Mouse (Mus musculus) kidney, adult 11 months (tissue): ENCODE measurements around the gene Qpctl.

Experiments
- DNase-seq: peaks from one replicate; pipeline ENCODE4 v3.0.0; 2022

The Qpctl gene

GRCm38 (mm10) chr7:19148875-19149541 is at the start of gene Qpctl:
Gene Qpctl, minus strand, starts transcription at chr7:19149291.
- peak; percentile 100 for DNase-seq

GRCm38 (mm10) chr7:19197985-19198384 is 48.9 kb upstream of the Qpctl start:
- DNase-seq = no peak

- DNase-seq = no peak
These were observed 47.6 kb upstream of the Qpctl start for GRCm38 (mm10) chr7:19196676-19197075.

- no peak for DNase-seq
These were observed 45.6 kb upstream of the Qpctl start for GRCm38 (mm10) chr7:19194676-19195075.

- DNase-seq = peak; percentile 41
These were observed 35.7 kb upstream of the Qpctl start for GRCm38 (mm10) chr7:19184758-19185157.

GRCm38 (mm10) chr7:19184250-19184649 is 35.2 kb upstream of the Qpctl start:
- no peak for DNase-seq

GRCm38 (mm10) chr7:19180862-19181429 is 31.9 kb upstream of the Qpctl start:
- DNase-seq = peak; percentile 37

- DNase-seq = no peak
These were observed 30.8 kb upstream of the Qpctl start for GRCm38 (mm10) chr7:19179936-19180335.

- DNase-seq = peak; percentile 53
These were observed 30.1 kb upstream of the Qpctl start for GRCm38 (mm10) chr7:19179173-19179572.

- peak; percentile 42 for DNase-seq
These were observed 29.5 kb upstream of the Qpctl start for GRCm38 (mm10) chr7:19178443-19179092.

GRCm38 (mm10) chr7:19178035-19178434 is 28.9 kb upstream of the Qpctl start:
- DNase-seq = no peak

GRCm38 (mm10) chr7:19177216-19177615 is 28.1 kb upstream of the Qpctl start:
- no peak for DNase-seq

GRCm38 (mm10) chr7:19176516-19176947 is 27.4 kb upstream of the Qpctl start:
- DNase-seq = no peak

- peak; percentile 31 for DNase-seq
These were observed 26.8 kb upstream of the Qpctl start, which contains the start of gene Eml2 for GRCm38 (mm10) chr7:19175708-19176515. Gene Eml2, plus strand, starts transcription at chr7:19176421.

GRCm38 (mm10) chr7:19172874-19173273 is 23.8 kb upstream of the Qpctl start:
- DNase-seq = peak; percentile 49

- no peak for DNase-seq
These were observed 22.7 kb upstream of the Qpctl start for GRCm38 (mm10) chr7:19171831-19172230.

- no peak for DNase-seq
These were observed 21.1 kb upstream of the Qpctl start for GRCm38 (mm10) chr7:19170142-19170541.

- DNase-seq = no peak
These were observed 20.4 kb upstream of the Qpctl start for GRCm38 (mm10) chr7:19169506-19169905.

- no peak for DNase-seq
These were observed 17.9 kb upstream of the Qpctl start for GRCm38 (mm10) chr7:19166990-19167389.

- DNase-seq = no peak
These were observed 16.7 kb upstream of the Qpctl start, which contains the start of gene Gipr for GRCm38 (mm10) chr7:19165656-19166423. Gene Gipr, minus strand, starts transcription at chr7:19166127.

- DNase-seq = no peak
These were observed 15.9 kb upstream of the Qpctl start for GRCm38 (mm10) chr7:19164978-19165377.

GRCm38 (mm10) chr7:19164189-19164588 is 15.1 kb upstream of the Qpctl start:
- DNase-seq = no peak
